Mouse (Mus musculus) layer of hippocampus, postnatal 36 days (tissue): ENCODE results near the gene Fam173a. TPM values are rescaled to one million over a fixed set of nuclear protein-coding genes. Genes with fewer than 3 reads are reported as not detected.
A peak's percentile ranks its signal among the peaks of the same experiment; 100 is the strongest.

Experiments used
- DNase-seq, 2 experiments: peaks; one replicate each; pipeline ENCODE4 v3.0.0; 2022
- total RNA-seq, 2 experiments: library from RNA; stranded (reverse); gene quantifications; 2 replicates each; pipeline ENCODE4 v1.2.3; 2021

Fam173a gene
- 10 to 100 TPM; 80.7 to 93.1 TPM for total RNA-seq

- peak; percentile 67 for DNase-seq
These were observed at the start of gene Fam173a for GRCm38 (mm10) chr17:25792615-25793014. Gene Fam173a, minus strand, starts transcription at chr17:25792901.

GRCm38 (mm10) chr17:25841117-25841880, 48.6 kb upstream of the Fam173a start, which contains the start of gene Gm20683:
Gene Gm20683, minus strand, starts transcription at chr17:25841763.
- DNase-seq: no peak

- DNase-seq: no peak
These were observed 47.8 kb upstream of the Fam173a start for GRCm38 (mm10) chr17:25840519-25840918.

GRCm38 (mm10) chr17:25839455-25840235, 46.9 kb upstream of the Fam173a start:
- DNase-seq: no peak

DNA sequence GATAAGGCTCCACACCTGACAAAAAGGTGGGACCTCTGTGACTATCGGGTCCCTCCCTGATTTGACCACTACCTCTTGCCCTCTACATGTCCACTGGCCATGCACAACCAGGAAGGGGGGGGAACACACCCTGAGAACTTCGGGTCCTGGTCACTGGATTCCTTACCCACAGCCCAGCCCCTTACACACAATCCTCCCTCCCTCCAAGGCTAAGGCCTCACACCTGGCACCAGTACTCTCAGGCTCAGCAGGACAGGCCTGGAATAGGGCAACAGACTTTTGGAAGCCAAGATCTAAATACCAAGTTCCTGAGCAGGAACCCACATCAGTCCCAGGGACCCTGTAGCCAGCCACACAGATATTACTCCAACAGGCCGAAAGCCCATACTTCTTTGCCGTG, 46.2 kb upstream of the Fam173a start:
- no peak for DNase-seq

GRCm38 (mm10) chr17:25837533-25837932, 44.8 kb upstream of the Fam173a start:
- no peak for DNase-seq

DNA sequence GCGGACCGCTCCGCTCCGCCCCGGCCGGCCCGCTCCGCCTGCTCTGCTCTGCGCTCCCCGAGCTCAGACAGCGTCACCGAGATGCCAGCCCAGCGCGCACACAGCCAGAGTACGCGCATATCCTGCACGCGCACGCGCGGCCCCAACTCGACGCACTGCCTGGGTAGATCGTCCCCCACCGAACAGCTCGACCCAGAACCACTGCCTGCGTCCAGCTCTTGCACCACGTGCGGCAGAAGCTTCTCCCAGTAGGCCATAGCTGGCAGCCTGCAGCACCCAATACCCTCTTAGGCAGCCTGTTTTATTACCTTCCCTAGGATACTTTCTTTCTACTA, 44.3 kb upstream of the Fam173a start, which contains the start of gene Rhbdl1:
Gene Rhbdl1, minus strand, starts transcription at position 220 of the 335 bp plus-strand sequence.
- DNase-seq: peak; percentile 84

- DNase-seq: no peak
These were observed 43.8 kb upstream of the Fam173a start for GRCm38 (mm10) chr17:25836397-25837075.

- no peak for DNase-seq
These were observed 43.1 kb upstream of the Fam173a start for GRCm38 (mm10) chr17:25835816-25836215.

- no peak for DNase-seq
These were observed 42.6 kb upstream of the Fam173a start for GRCm38 (mm10) chr17:25835301-25835700.

GRCm38 (mm10) chr17:25834595-25835222, 42.0 kb upstream of the Fam173a start:
- DNase-seq: no peak

GRCm38 (mm10) chr17:25833961-25834594, 41.4 kb upstream of the Fam173a start:
- DNase-seq: no peak

- DNase-seq: peak in 1 of 2 experiments; percentile 89
These were observed 40.6 kb upstream of the Fam173a start, which contains the start of gene Stub1 for GRCm38 (mm10) chr17:25833291-25833663. Gene Stub1, minus strand, starts transcription at chr17:25833404.

- DNase-seq: peak; percentile 98
These were observed 40.0 kb upstream of the Fam173a start for GRCm38 (mm10) chr17:25832436-25833290.

DNA sequence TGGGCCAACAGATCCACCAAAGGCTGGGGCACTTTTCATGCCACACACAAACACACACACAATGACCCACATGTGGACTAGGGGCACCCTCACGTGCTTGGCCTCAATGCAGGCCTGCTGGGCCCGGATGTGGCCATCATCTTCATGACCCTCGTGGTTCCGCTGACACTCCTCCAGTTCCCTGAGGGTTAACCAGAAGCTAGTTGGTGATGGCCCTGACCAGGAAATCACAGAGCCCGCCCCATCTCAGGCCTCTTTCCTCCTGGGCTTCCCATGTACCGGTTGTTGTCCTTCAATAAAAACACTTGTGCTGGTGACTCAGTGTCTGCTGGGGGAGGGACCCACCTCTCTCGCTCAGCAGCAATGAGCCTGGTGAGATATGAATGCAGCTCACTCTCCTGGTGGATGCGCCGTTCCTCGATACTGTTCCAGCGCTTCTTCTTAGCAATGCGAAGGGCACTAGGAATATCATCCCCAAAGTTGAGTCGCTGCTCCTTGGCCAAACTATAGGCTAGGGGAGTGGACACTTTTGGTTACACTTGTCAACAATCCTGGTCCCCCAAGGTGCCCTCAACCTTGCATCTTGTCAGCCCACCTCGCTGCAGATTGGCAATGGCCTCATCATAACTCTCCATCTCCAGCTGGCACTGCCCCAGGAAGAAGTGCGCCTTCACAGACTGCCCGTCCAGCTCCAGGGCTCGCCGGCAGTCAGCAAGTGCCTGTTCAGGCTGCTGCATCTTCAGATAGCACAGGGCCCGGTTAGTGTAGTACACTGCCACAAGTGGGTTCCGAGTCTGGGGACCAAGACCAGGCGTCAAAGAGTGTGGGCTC, 39.0 kb upstream of the Fam173a start:
- no peak for DNase-seq

GRCm38 (mm10) chr17:25830806-25831431, 38.2 kb upstream of the Fam173a start:
- no peak for DNase-seq

- DNase-seq: no peak
These were observed 37.6 kb upstream of the Fam173a start for GRCm38 (mm10) chr17:25830200-25830753.

DNA sequence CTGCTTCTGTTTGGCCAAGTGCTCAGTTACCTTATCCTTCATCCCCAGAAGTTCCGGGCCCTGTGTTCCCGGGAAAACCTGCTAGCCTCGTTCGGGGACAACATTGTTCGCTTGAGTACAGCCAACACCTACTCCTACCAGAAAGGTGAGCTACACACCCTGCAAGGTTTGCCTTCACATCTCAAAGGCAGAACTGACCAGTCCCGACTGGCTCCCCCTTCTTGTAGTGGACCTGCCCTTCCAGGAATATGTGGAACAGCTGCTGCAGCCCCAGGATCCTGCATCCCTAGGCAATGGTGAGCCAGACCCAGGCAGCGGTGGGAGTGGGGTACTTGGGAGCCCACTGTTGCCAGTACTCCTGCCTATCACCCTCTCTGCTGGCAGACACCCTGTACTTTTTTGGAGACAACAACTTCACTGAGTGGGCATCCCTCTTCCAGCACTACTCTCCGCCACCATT, 36.9 kb upstream of the Fam173a start:
- DNase-seq: no peak
